8 mouse cellular contexts compared by ENCODE assay signal in the genomic region with DNA sequence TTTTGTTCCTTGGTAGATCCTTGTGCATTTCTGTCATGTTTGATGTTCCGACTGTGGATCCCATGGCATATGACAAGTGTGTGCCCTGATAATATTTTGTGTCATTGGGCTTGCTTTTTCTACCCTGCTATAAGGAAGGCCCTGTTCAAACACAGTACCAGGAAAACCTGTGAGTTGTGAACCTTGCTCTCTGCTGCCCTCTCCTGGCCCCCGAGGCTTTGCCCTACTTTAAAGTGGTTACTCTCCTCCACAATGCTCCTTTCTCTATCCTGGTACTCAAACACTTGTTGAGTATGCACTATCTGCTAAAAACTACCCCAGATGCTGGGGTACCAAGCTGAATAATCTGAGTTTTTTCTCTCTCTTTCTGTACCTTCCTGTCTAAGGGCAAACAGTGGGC.
DNase-seq lines count a peak whose midpoint lies in the region; ATAC-seq and TF ChIP-seq lines count a peak whose summit lies in the region.

No protein-coding gene starts in this region.

- H3K4me3 ChIP-seq in left cerebral cortex, adult 2 months, result no peak overlapping the region
- H3K4me3 ChIP-seq in intestine, embryonic 15.5 days (replicated peaks), result no peak overlapping the region

- peak; percentile 65 for TF ChIP-seq CTCF in left cerebral cortex, adult 2 months (IDR thresholded peaks at IDR 0.05)
- TF ChIP-seq CTCF in Patski (IDR thresholded peaks at IDR 0.05), result peak; percentile 93

- H3K4me2 ChIP-seq in intestine, embryonic 15.5 days (replicated peaks), result no peak overlapping the region

- peak; percentile 14 to 44 for DNase-seq in left cerebral cortex, adult 2 months (ENCODE audit: extremely low spot score in 1 of 2, low spot score in 2 of 2)
- DNase-seq in left cerebral cortex, adult 11 months (ENCODE audit: low spot score), result no peak
- DNase-seq in Patski (ENCODE audit: low read depth, low spot score), result peak; percentile 4
- peak; percentile 74 for DNase-seq in liver
- DNase-seq in retina, postnatal 1 day, result peak; percentile 71
- no peak for DNase-seq in natural killer cell, adult 2 months (ENCODE audit: low spot score in 2 of 2)

- in situ Hi-C loops in Patski (cut with MboI; ENCODE audit: low pct_unique_long_range_greater_than_20kb), result loop anchor here (5.0 kb wide), 2 partner anchors 87 to 167 kb away; no protein-coding TSS in a partner anchor

- 50% methylated on average over 2 of the region's 2 CpGs for WGBS in intestine, embryonic 15.5 days

- intact Hi-C loops in left cerebral cortex, adult 2 months (cut with DNase I), result loop anchor here (5.0 kb wide), 2 partner anchors 92 to 217 kb away; no protein-coding TSS in a partner anchor

- POLR2A ChIA-PET in Patski (lab: Charles Lee), result no interaction called here

- H3K9ac ChIP-seq in intestine, embryonic 15.5 days, result no peak overlapping the region

- H3K4me1 ChIP-seq in intestine, embryonic 15.5 days (replicated peaks), result no peaks in the 10 kb centered on the region

- CTCF ChIA-PET in Patski (lab: Charles Lee), result interaction anchor here (0.7 to 2.0 kb wide), 7 partner anchors 12 to 170 kb away, joined by 3 to 5 read pairs (median 4); a partner anchor contains a TSS

- H3K36me3 ChIP-seq in intestine, embryonic 15.5 days, result no peaks in the 10 kb centered on the region

- no peak overlapping the region for H3K27ac ChIP-seq in left cerebral cortex, adult 2 months
- H3K27ac ChIP-seq in intestine, embryonic 15.5 days, result no peak overlapping the region

- H3K9me3 ChIP-seq in intestine, embryonic 15.5 days, result no peaks in the 10 kb centered on the region

- ATAC-seq in Patski, result peak; percentile 76
- peak; percentile 83 for ATAC-seq in common myeloid progenitor, adult 5-6 weeks (replicated peaks; ENCODE audit: low read depth, poor library complexity, severe bottlenecking)
- peak; percentile 68; the same call in 1 of the 2 replicates for ATAC-seq in intestine, embryonic 15.5 days

- peaks cover 34% of the 10 kb centered on the region for H3K27me3 ChIP-seq in Patski
- H3K27me3 ChIP-seq in intestine, embryonic 15.5 days (replicated peaks), result no peaks in the 10 kb centered on the region

Comparison
In these comparisons a context has a peak if more than half of its experiments do, and no peak if none do; other contexts are left out.
1. DNase-seq: peak in left cerebral cortex, adult 2 months (2 of 2), Patski (single experiment), liver (single experiment) and retina, postnatal 1 day (single experiment); none in left cerebral cortex, adult 11 months (single experiment) and natural killer cell, adult 2 months (0 of 2).
2. Peak in every context shown above with its lines, with median percentiles within 50 percentile points of each other: ATAC-seq.